Mouse (Mus musculus) thymus, postnatal 36 days (tissue): ENCODE data around the gene 4933415A04Rik.

Experiments
- DNase-seq, 2 experiments: peaks; one replicate each; pipeline ENCODE4 v3.0.0; 2022; ENCODE audit warnings: mixed read lengths in 2 of 2

The 4933415A04Rik gene

GRCm38 (mm10) chr11:43633658-43634401 is 47.0 kb downstream of the 4933415A04Rik start:
- DNase-seq = peak in 1 of 2 experiments; percentile 11

DNA sequence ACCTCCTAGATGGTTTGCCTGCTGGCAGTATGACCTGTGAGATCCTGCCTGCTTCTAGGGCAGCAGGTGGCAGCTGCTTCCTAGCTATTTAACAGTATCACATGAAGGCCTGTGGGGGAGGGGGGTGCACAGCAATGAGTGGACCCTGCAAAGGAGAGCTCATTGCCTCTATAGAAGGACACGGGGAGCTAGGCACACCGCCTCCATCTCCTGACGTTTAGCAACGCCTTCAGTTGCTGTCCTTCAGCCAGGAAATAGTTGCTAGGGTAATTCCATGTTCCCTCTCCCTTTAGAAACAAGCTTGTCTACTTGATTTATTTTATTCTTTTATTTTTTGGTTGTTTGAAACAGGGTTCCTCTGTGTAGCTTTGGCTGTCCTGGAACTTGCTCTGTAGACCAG is 49.9 kb downstream of the 4933415A04Rik start:
- no peak for DNase-seq

GRCm38 (mm10) chr11:43638486-43638885 is 51.6 kb downstream of the 4933415A04Rik start:
- DNase-seq = no peak
